Comparison of ENCODE assay signal across 9 mouse cellular contexts in genomic region chr14:111681773-111682172, GRCm38 (mm10). TPM values are rescaled to one million over a fixed set of nuclear protein-coding genes. Genes with fewer than 3 reads are reported as not detected.
DNase-seq lines count a peak whose midpoint lies in the region; ATAC-seq and TF ChIP-seq lines count a peak whose summit lies in the region.
"Had no signal": no experiment of that assay in that cellular context is flagged by ENCODE, and none has a peak within 500 bp of the region (broad histone marks: within the 10 kb centered on the region; RNA-seq: fewer than 3 reads in every experiment).

No protein-coding gene starts in this region.

- peaks cover 6% of the 10 kb centered on the region; the same call in 1 of the 2 replicates for H3K4me1 ChIP-seq in limb, embryonic 14.5 days (ENCODE audit: control insufficient read depth, insufficient read depth, low read length)
- H3K4me1 ChIP-seq in small intestine, adult 2 months (ENCODE audit: control insufficient read depth, insufficient read depth, insufficient read length, low read length) = no peaks in the 10 kb centered on the region; the same call in 1 of the 2 replicates

- no peaks in the 10 kb centered on the region for H3K9me3 ChIP-seq in limb, embryonic 14.5 days (ENCODE audit: control insufficient read depth, low read length)

- peak overlapping the region; percentile 95 for H3K4me2 ChIP-seq in limb, embryonic 14.5 days (replicated peaks; ENCODE audit: low read depth, low read length, severe bottlenecking)

- H3K4me3 ChIP-seq in limb, embryonic 14.5 days (replicated peaks; ENCODE audit: low read length) = peak overlapping the region; percentile 54
- H3K4me3 ChIP-seq in small intestine, adult 2 months (ENCODE audit: low read depth, low read length) = peak overlapping the region; percentile 43
- H3K4me3 ChIP-seq: myocyte had no signal

- no peaks in the 10 kb centered on the region for H3K36me3 ChIP-seq in limb, embryonic 14.5 days (ENCODE audit: control insufficient read depth, insufficient read depth, low read length)
- no peaks in the 10 kb centered on the region for H3K36me3 ChIP-seq in small intestine, adult 2 months (ENCODE audit: control insufficient read depth, insufficient read depth, low read length)

- no peak for TF ChIP-seq CTCF in small intestine, adult 2 months (IDR thresholded peaks at IDR 0.05; ENCODE audit: extremely low read depth, insufficient read length, insufficient replicate concordance, low read depth, low read length)

- 4% methylated on average over 13 of the region's 13 CpGs for WGBS in limb, embryonic 14.5 days
- WGBS in small intestine, adult 2 months = 5% methylated on average over 13 of the region's 13 CpGs

- peak overlapping the region; percentile 58 for H3K9ac ChIP-seq in limb, embryonic 14.5 days (ENCODE audit: low read depth, low read length, severe bottlenecking)

- ATAC-seq in limb, embryonic 14.5 days (ENCODE audit: low FRiP score, low read depth) = no peak

- no peak overlapping the region for H3K27ac ChIP-seq in limb, embryonic 14.5 days (replicated peaks; ENCODE audit: low read depth, low read length)
- H3K27ac ChIP-seq in small intestine, adult 2 months (ENCODE audit: insufficient read depth, low read depth, low read length) = no peak overlapping the region

- DNase-seq in embryo, embryonic 10 days (ENCODE audit: low spot score) = peak; percentile 13
- no peak for DNase-seq in embryo, embryonic 9.5 days (ENCODE audit: extremely low spot score)
- DNase-seq in right cerebral cortex, postnatal 25 days = peak; percentile 39
- no peak for DNase-seq in right cerebral cortex, postnatal 14 days
- DNase-seq in limb, embryonic 14.5 days (ENCODE audit: low spot score) = no peak
- DNase-seq in gastrocnemius, postnatal 4 days (ENCODE audit: low spot score in 2 of 2) = no peak
- no peak for DNase-seq in left cerebral cortex, postnatal 4 days

- H3K27me3 ChIP-seq in limb, embryonic 14.5 days (ENCODE audit: control insufficient read depth, insufficient read depth, low read length) = peaks cover 29% of the 10 kb centered on the region
- H3K27me3 ChIP-seq in small intestine, adult 2 months (ENCODE audit: control insufficient read depth, insufficient read depth, low read length) = peaks cover 12% of the 10 kb centered on the region

- TF ChIP-seq POLR2A in limb, embryonic 14.5 days (IDR thresholded peaks at IDR 0.05; ENCODE audit: borderline replicate concordance, extremely low read depth, insufficient read depth, insufficient read length) = no peak
- no peak for TF ChIP-seq POLR2A in small intestine, adult 2 months (IDR thresholded peaks at IDR 0.05; ENCODE audit: low read depth, low read length)

- intact Hi-C loops in left cerebral cortex, postnatal 4 days (cut with DNase I) = no loop called here

RNA-seq across cellular contexts. Expression of gene Slitrk5, which starts 6.9 kb away (rescaled TPM):
- 2.4 and 3.2 TPM in 2 replicates for polyA plus RNA-seq in limb, embryonic 14.5 days (2012; rRNA removed)
- 2.2 and 4.0 TPM in 2 replicates for polyA plus RNA-seq in limb, embryonic 14.5 days (2014; fragmentation: Nextera tagmentation; extraction: Ambion mirVana)
- polyA plus RNA-seq in small intestine, adult 2 months (2012; rRNA removed) = 0.05 and 0.09 TPM in 2 replicates
- total RNA-seq in gastrocnemius, postnatal 4 days (2021) = under 1 TPM; 0.52 to 0.74 TPM
- 10 to 100 TPM; 88.7 to 92.8 TPM for total RNA-seq in left cerebral cortex, postnatal 4 days (2021)

Comparison
In these comparisons a context has a peak if more than half of its experiments do, and no peak if none do; other contexts are left out.
1. DNase-seq: peak in embryo, embryonic 10 days (single experiment) and right cerebral cortex, postnatal 25 days (single experiment); none in embryo, embryonic 9.5 days (single experiment), right cerebral cortex, postnatal 14 days (single experiment), limb, embryonic 14.5 days (single experiment), gastrocnemius, postnatal 4 days (0 of 2) and left cerebral cortex, postnatal 4 days (single experiment).
2. RNA of gene Slitrk5, which starts 6.9 kb away (total RNA-seq): 88.7 to 92.8 TPM in left cerebral cortex, postnatal 4 days; 0.52 to 0.74 TPM in gastrocnemius, postnatal 4 days; every median in the first group is over 10 times any median in the second.